9 mouse cellular contexts compared by ENCODE assay signal in genomic region chrX:38454900-38455299, GRCm38 (mm10). TPM values are rescaled to one million over a fixed set of nuclear protein-coding genes. Genes with fewer than 3 reads are reported as not detected.
DNase-seq lines count a peak whose midpoint lies in the region; ATAC-seq and TF ChIP-seq lines count a peak whose summit lies in the region.
"Had no signal": no experiment of that assay in that cellular context is flagged by ENCODE, and none has a peak within 500 bp of the region (broad histone marks: within the 10 kb centered on the region; RNA-seq: fewer than 3 reads in every experiment).

No protein-coding gene starts in this region.

- TF ChIP-seq CTCF in G1E (IDR thresholded peaks at IDR 0.05; ENCODE audit: low read depth, low read length): no peak
- no peak for TF ChIP-seq CTCF in liver, postnatal 0 days (IDR thresholded peaks at IDR 0.05; ENCODE audit: low read depth)

- WGBS in heart, embryonic 15.5 days: 24% methylated on average over 2 of the region's 2 CpGs
- 28% methylated on average over 2 of the region's 2 CpGs for WGBS in hindbrain, embryonic 13.5 days
- 19% methylated on average over 2 of the region's 2 CpGs for WGBS in liver, postnatal 0 days (ENCODE audit: insufficient replicate concordance)

- peak overlapping the region; percentile 57 for H3K4me2 ChIP-seq in heart, embryonic 15.5 days
- peak overlapping the region; percentile 58 for H3K4me2 ChIP-seq in hindbrain, embryonic 13.5 days
- H3K4me2 ChIP-seq in liver, postnatal 0 days (ENCODE audit: low read depth, low read length): peak overlapping the region; percentile 63

- TF ChIP-seq EP300 in liver, postnatal 0 days (IDR thresholded peaks at IDR 0.05; ENCODE audit: low read depth): no peak

- H3K9ac ChIP-seq in heart, embryonic 15.5 days: peak overlapping the region; percentile 66; the same call in 1 of the 2 replicates
- H3K9ac ChIP-seq in hindbrain, embryonic 13.5 days: no peak overlapping the region
- peak overlapping the region; percentile 81 for H3K9ac ChIP-seq in liver, postnatal 0 days (replicated peaks)

- H3K4me1 ChIP-seq in heart, embryonic 15.5 days (replicated peaks): 0 out of 2 replicates have a peak, but pooled peaks cover 7% of the 10 kb centered on the region
- H3K4me1 ChIP-seq in G1E (ENCODE audit: insufficient read depth, low read depth, low read length): peaks cover 2% of the 10 kb centered on the region; the same call in 1 of the 2 replicates
- peaks cover 8% of the 10 kb centered on the region for H3K4me1 ChIP-seq in hindbrain, embryonic 13.5 days (replicated peaks)
- H3K4me1 ChIP-seq in liver, postnatal 0 days (ENCODE audit: insufficient read depth): peaks cover 3% of the 10 kb centered on the region; the same call in 1 of the 2 replicates

- peaks cover 3% of the 10 kb centered on the region; the same call in 1 of the 2 replicates for H3K36me3 ChIP-seq in heart, embryonic 15.5 days
- H3K36me3 ChIP-seq in G1E (replicated peaks): peaks cover 36% of the 10 kb centered on the region
- peaks cover 11% of the 10 kb centered on the region for H3K36me3 ChIP-seq in hindbrain, embryonic 13.5 days
- peaks cover 15% of the 10 kb centered on the region for H3K36me3 ChIP-seq in liver, postnatal 0 days (replicated peaks; ENCODE audit: insufficient read depth, low read length)

- DNase-seq in heart, adult 18-20 months: no peak
- DNase-seq in G1E (ENCODE audit: low spot score): no peak
- DNase-seq in liver, postnatal 0 days: no peak
- DNase-seq in embryo, embryonic 10 days (ENCODE audit: low spot score): no peak
- no peak for DNase-seq in frontal cortex, postnatal 25 days (ENCODE audit: low spot score in 2 of 2)
- no peak for DNase-seq in gastrocnemius, postnatal 10 days
- DNase-seq: cerebellum, postnatal 14 days had no signal

- no peaks in the 10 kb centered on the region for H3K9me3 ChIP-seq in heart, embryonic 15.5 days (replicated peaks)
- H3K9me3 ChIP-seq in G1E (replicated peaks): no peaks in the 10 kb centered on the region
- no peaks in the 10 kb centered on the region for H3K9me3 ChIP-seq in hindbrain, embryonic 13.5 days
- no peaks in the 10 kb centered on the region for H3K9me3 ChIP-seq in liver, postnatal 0 days (ENCODE audit: low read length)

- H3K27ac ChIP-seq in heart, embryonic 15.5 days: no peak overlapping the region
- H3K27ac ChIP-seq in hindbrain, embryonic 13.5 days: no peak overlapping the region
- peak overlapping the region; percentile 55; the same call in 1 of the 2 replicates for H3K27ac ChIP-seq in liver, postnatal 0 days (ENCODE audit: low read depth)

- no peaks in the 10 kb centered on the region for H3K27me3 ChIP-seq in heart, embryonic 15.5 days
- H3K27me3 ChIP-seq in G1E (ENCODE audit: insufficient read depth, low read length): no peaks in the 10 kb centered on the region
- H3K27me3 ChIP-seq in hindbrain, embryonic 13.5 days: no peaks in the 10 kb centered on the region
- no peaks in the 10 kb centered on the region for H3K27me3 ChIP-seq in liver, postnatal 0 days (ENCODE audit: insufficient read depth, low read length)

- no peak for ATAC-seq in heart, embryonic 15.5 days (replicated peaks; ENCODE audit: insufficient number of reproducible peaks, insufficient read depth, low FRiP score, low read depth)
- ATAC-seq in G1E (ENCODE audit: extremely low read depth, insufficient number of reproducible peaks, low FRiP score, poor library complexity, severe bottlenecking): no peak
- ATAC-seq in hindbrain, embryonic 13.5 days (ENCODE audit: low FRiP score): no peak
- ATAC-seq in liver, postnatal 0 days: no peak

- peak overlapping the region; percentile 66 for H3K4me3 ChIP-seq in heart, embryonic 15.5 days
- H3K4me3 ChIP-seq in G1E (ENCODE audit: low read depth, low read length): peak overlapping the region; percentile 75; the same call in 1 of the 2 replicates
- H3K4me3 ChIP-seq in hindbrain, embryonic 13.5 days: peak overlapping the region; percentile 58
- H3K4me3 ChIP-seq in liver, postnatal 0 days (ENCODE audit: low read depth, low read length): peak overlapping the region; percentile 64

RNA-seq across cellular contexts. Expression of gene Lamp2, which starts 1.4 kb away (rescaled TPM):
- 133 and 143 TPM in 2 replicates for polyA plus RNA-seq in heart, embryonic 15.5 days (2015; fragmentation: Nextera tagmentation; extraction: Ambion mirVana)
- total RNA-seq in heart, adult 18-20 months (2021): 100 to 1,000 TPM; 120 to 134 TPM
- total RNA-seq in G1E (2014; fragmentation: Nextera tagmentation): 355 and 405 TPM in 2 replicates
- 241 and 270 TPM in 2 replicates for total RNA-seq in G1E (2017)
- polyA plus RNA-seq in G1E (2012): 6.3 and 9.3 TPM in 2 replicates
- polyA plus RNA-seq in hindbrain, embryonic 13.5 days (2015; fragmentation: Nextera tagmentation; extraction: Ambion mirVana): 61.3 and 66.0 TPM in 2 replicates
- 208 and 213 TPM in 2 replicates for polyA plus RNA-seq in liver, postnatal 0 days (2015; fragmentation: Nextera tagmentation; extraction: Ambion mirVana)
- total RNA-seq in gastrocnemius, postnatal 10 days (2021): 10 to 100 TPM; 92.1 to 97.4 TPM
